Mouse (Mus musculus): Measurements from ENCODE around the gene Olfr1321. TPM values are rescaled to one million over a fixed set of nuclear protein-coding genes. Genes with fewer than 3 reads are reported as not detected.

Gene Olfr1321
- not detected in 2 replicates for polyA plus RNA-seq (2015; fragmentation: Nextera tagmentation; extraction: Ambion mirVana)

DNA sequence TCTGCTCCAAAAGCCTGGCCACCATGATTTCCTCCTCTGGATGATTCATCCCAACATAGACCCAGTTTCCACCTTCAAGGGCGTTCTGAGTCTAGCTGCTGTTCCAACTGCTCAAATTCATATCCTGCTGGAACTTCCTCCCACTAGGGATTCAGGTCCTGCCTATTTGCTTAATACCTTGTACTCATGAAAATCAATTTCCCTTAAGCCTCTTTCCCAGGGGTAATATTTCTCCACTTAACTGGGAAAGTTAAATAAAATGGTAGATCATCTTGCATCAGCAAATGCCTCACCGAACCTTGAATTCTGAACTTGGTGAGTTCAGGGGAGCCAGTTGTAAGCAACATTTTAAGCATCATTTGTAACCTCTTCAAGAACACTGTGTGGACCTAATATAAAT lies at the start of gene Olfr1321:
Gene Olfr1321, minus strand, starts transcription at position 101 of the 400 bp plus-strand sequence.
- ATAC-seq, result no peak
- WGBS, result 86% methylated on average over 2 of the region's 2 CpGs
- Histone ChIP-seq H3K36me3 (no peaks in the 10 kb centered on the region), H3K27ac (no peak within 1 kb of the TSS), H3K4me2 (replicated peaks) (no peak within 1 kb of the TSS), H3K9me3 (no peaks in the 10 kb centered on the region), H3K4me3 (replicated peaks) (no peak within 1 kb of the TSS), H3K27me3 (replicated peaks) (no peaks in the 10 kb centered on the region), H3K9ac (no peak within 1 kb of the TSS), H3K4me1 (replicated peaks) (no peaks in the 10 kb centered on the region)

DNA sequence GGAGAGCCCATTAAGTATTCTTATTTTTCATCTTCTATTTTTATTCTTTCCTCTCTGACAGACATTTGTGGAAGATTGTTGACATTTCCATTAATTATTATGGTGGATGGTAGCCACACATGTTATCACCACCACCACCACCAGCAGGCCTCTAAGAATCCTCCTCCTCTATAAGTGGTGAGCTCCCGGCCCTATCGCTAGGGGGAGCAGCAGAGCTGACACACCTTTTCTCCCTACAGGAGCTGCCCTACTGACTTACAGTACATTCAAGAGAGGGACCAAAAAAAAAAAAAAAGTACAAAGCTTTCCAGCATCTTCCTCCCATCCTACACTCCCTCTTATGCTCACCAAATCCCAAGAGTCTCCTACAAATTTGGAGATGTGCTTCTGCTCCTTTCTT lies 36.0 kb upstream of the Olfr1321 start:
- ATAC-seq, result no peak

DNA sequence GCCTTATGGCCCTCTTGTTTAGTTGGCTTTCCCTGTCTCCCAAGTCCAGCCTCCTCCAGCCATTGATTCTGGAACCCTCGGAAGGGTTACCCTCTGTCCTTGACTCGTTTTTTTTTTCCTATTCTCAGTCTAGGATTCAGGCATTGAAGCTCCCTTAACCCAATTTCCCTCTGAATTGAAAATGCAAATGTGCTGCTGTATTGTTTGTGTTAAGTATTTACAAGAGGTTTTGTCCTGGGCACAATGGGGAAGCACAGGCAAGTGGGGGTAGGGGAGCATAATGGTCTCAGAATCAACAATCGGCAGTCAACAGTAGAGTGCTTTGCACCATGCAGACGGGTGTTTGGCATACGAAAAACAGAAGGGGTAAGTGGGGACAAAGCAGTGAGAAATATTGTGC lies 10.3 kb upstream of the Olfr1321 start:
- 57% methylated on average over 5 of the region's 5 CpGs for WGBS
- no peaks in the 10 kb centered on the region for H3K9me3 ChIP-seq
- no peaks in the 10 kb centered on the region for H3K4me1 ChIP-seq (replicated peaks)
- no peak overlapping the region for H3K4me2 ChIP-seq (replicated peaks)
- H3K36me3 ChIP-seq, result no peaks in the 10 kb centered on the region
- H3K9ac ChIP-seq, result no peak overlapping the region
- no peak for ATAC-seq
- no peaks in the 10 kb centered on the region for H3K27me3 ChIP-seq (replicated peaks)
- no peak overlapping the region for H3K27ac ChIP-seq
- no peak overlapping the region for H3K4me3 ChIP-seq (replicated peaks)

More for the DNA sequence above, 36.0 kb upstream of the Olfr1321 start:
- Histone ChIP-seq H3K27ac (no peak overlapping the region), H3K4me1 (replicated peaks) (no peaks in the 10 kb centered on the region), H3K9me3 (no peaks in the 10 kb centered on the region), H3K36me3 (no peaks in the 10 kb centered on the region), H3K9ac (no peak overlapping the region), H3K27me3 (replicated peaks) (no peaks in the 10 kb centered on the region), H3K4me3 (replicated peaks) (no peak overlapping the region), H3K4me2 (replicated peaks) (no peak overlapping the region)
- WGBS, result 42% methylated on average over 2 of the region's 2 CpGs

Other genes starting within 250 kb of the Olfr1321 start
- gene Olfr1320, start 62.7 kb downstream of the Olfr1321 start, polyA plus RNA-seq (2015; fragmentation: Nextera tagmentation; extraction: Ambion mirVana), result not detected in 2 replicates
- gene Igsf1, start 62.7 kb upstream of the Olfr1321 start, polyA plus RNA-seq (2015; fragmentation: Nextera tagmentation; extraction: Ambion mirVana), result 1.9 and 2.1 TPM in 2 replicates
- gene Olfr1322, start 156.4 kb upstream of the Olfr1321 start, polyA plus RNA-seq (2015; fragmentation: Nextera tagmentation; extraction: Ambion mirVana), result not detected in 2 replicates

Measured in intestine, embryonic 15.5 days (tissue).